Mouse (Mus musculus): ENCODE data around the gene Edrf1. TPM values are rescaled to one million over a fixed set of nuclear protein-coding genes. Genes with fewer than 3 reads are reported as not detected.
"Not testable (repeated sequence)": the region's sequence is repeated elsewhere in the genome, so short reads cannot be mapped to it uniquely, and the experiment has no call there.

Gene Edrf1
- polyA plus RNA-seq, 1 experiment, result 12.0 TPM

- no peaks in the 10 kb centered on the region for H3K36me3 ChIP-seq (ENCODE audit: control insufficient read depth, insufficient read depth, low read length)
- no peak overlapping the region for H3K27ac ChIP-seq (ENCODE audit: control insufficient read depth, insufficient read depth, low read depth, low read length)
- TF ChIP-seq POLR2A (IDR thresholded peaks at IDR 0.05; ENCODE audit: control insufficient read depth, low read depth, low read length) (no peak), CTCF (IDR thresholded peaks at IDR 0.05; ENCODE audit: control insufficient read depth, insufficient read depth, insufficient replicate concordance, low read depth, low read length) (no peak)
- no peaks in the 10 kb centered on the region for H3K27me3 ChIP-seq (ENCODE audit: control insufficient read depth, insufficient read depth, low read length)
- no peaks in the 10 kb centered on the region for H3K4me1 ChIP-seq (ENCODE audit: control insufficient read depth, insufficient read depth, low read length)
- no peak overlapping the region for H3K4me3 ChIP-seq (ENCODE audit: control insufficient read depth, low read depth, low read length)
Observed at GRCm38 (mm10) chr7:133683626-133684025, 46.3 kb downstream of the Edrf1 start.

GRCm38 (mm10) chr7:133684110-133684509 lies 46.8 kb downstream of the Edrf1 start:
- TF ChIP-seq POLR2A (IDR thresholded peaks at IDR 0.05; ENCODE audit: control insufficient read depth, low read depth, low read length), result no peak
- peak; percentile 32; the same call in 1 of the 2 replicates for TF ChIP-seq CTCF (IDR thresholded peaks at IDR 0.05; ENCODE audit: control insufficient read depth, insufficient read depth, insufficient replicate concordance, low read depth, low read length)

GRCm38 (mm10) chr7:133684701-133685100 lies 47.4 kb downstream of the Edrf1 start:
- Histone ChIP-seq H3K27me3 (ENCODE audit: control insufficient read depth, insufficient read depth, low read length) (no peaks in the 10 kb centered on the region), H3K27ac (ENCODE audit: control insufficient read depth, insufficient read depth, low read depth, low read length) (no peak overlapping the region), H3K4me1 (ENCODE audit: control insufficient read depth, insufficient read depth, low read length) (no peaks in the 10 kb centered on the region), H3K36me3 (ENCODE audit: control insufficient read depth, insufficient read depth, low read length) (0 out of 2 replicates have a peak, but pooled peaks cover under 1% of the 10 kb centered on the region), H3K4me3 (ENCODE audit: control insufficient read depth, low read depth, low read length) (no peak overlapping the region)
- TF ChIP-seq CTCF (IDR thresholded peaks at IDR 0.05; ENCODE audit: control insufficient read depth, insufficient read depth, insufficient replicate concordance, low read depth, low read length) (no peak), POLR2A (IDR thresholded peaks at IDR 0.05; ENCODE audit: control insufficient read depth, low read depth, low read length) (no peak)

More at GRCm38 (mm10) chr7:133684110-133684509, 46.8 kb downstream of the Edrf1 start:
- Histone ChIP-seq H3K36me3 (ENCODE audit: control insufficient read depth, insufficient read depth, low read length) (no peaks in the 10 kb centered on the region), H3K4me3 (ENCODE audit: control insufficient read depth, low read depth, low read length) (no peak overlapping the region), H3K4me1 (ENCODE audit: control insufficient read depth, insufficient read depth, low read length) (no peaks in the 10 kb centered on the region), H3K27ac (ENCODE audit: control insufficient read depth, insufficient read depth, low read depth, low read length) (no peak overlapping the region), H3K27me3 (ENCODE audit: control insufficient read depth, insufficient read depth, low read length) (no peaks in the 10 kb centered on the region)

- H3K36me3 ChIP-seq (ENCODE audit: control insufficient read depth, insufficient read depth, low read length), result not testable (repeated sequence)
Observed at GRCm38 (mm10) chr7:133685644-133686043, 48.3 kb downstream of the Edrf1 start.

GRCm38 (mm10) chr7:133698021-133698709 lies 60.8 kb downstream of the Edrf1 start:
- Histone ChIP-seq H3K36me3 (ENCODE audit: control insufficient read depth, insufficient read depth, low read length) (0 out of 2 replicates have a peak, but pooled peaks cover 1% of the 10 kb centered on the region), H3K4me3 (ENCODE audit: control insufficient read depth, low read depth, low read length) (no peak overlapping the region), H3K27me3 (ENCODE audit: control insufficient read depth, insufficient read depth, low read length) (no peaks in the 10 kb centered on the region), H3K4me1 (ENCODE audit: control insufficient read depth, insufficient read depth, low read length) (no peaks in the 10 kb centered on the region), H3K27ac (ENCODE audit: control insufficient read depth, insufficient read depth, low read depth, low read length) (no peak overlapping the region)
- TF ChIP-seq CTCF (IDR thresholded peaks at IDR 0.05; ENCODE audit: control insufficient read depth, insufficient read depth, insufficient replicate concordance, low read depth, low read length), result no peak
- no peak for TF ChIP-seq POLR2A (IDR thresholded peaks at IDR 0.05; ENCODE audit: control insufficient read depth, low read depth, low read length)

More at GRCm38 (mm10) chr7:133685644-133686043, 48.3 kb downstream of the Edrf1 start:
- H3K27me3 ChIP-seq (ENCODE audit: control insufficient read depth, insufficient read depth, low read length); H3K4me1 ChIP-seq (ENCODE audit: control insufficient read depth, insufficient read depth, low read length); H3K27ac ChIP-seq (ENCODE audit: control insufficient read depth, insufficient read depth, low read depth, low read length); H3K4me3 ChIP-seq (ENCODE audit: control insufficient read depth, low read depth, low read length): not testable (repeated sequence)

DNA sequence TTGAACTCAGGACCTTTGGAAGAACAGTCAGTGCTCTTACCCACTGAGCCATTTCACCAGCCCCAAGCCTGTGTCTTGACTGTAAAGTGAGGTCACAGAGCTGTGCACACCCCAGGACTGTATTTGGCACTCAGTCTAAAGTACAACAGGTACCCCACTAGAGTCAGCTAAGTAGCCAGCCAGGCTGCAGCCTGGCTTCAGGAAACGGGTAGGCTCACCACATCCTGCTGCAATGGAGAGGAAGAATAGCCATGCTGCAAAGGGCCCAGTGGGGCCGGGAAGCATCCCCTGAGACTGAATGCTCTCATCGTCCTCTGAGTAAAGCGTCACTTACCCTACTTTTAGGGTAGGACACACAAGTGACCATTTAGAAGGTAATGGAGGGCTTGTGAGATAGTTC lies 62.5 kb downstream of the Edrf1 start:
- Histone ChIP-seq H3K27ac (ENCODE audit: control insufficient read depth, insufficient read depth, low read depth, low read length) (no peak overlapping the region), H3K36me3 (ENCODE audit: control insufficient read depth, insufficient read depth, low read length) (0 out of 2 replicates have a peak, but pooled peaks cover 1% of the 10 kb centered on the region), H3K4me1 (ENCODE audit: control insufficient read depth, insufficient read depth, low read length) (peaks cover 2% of the 10 kb centered on the region; the same call in 1 of the 2 replicates), H3K4me3 (ENCODE audit: control insufficient read depth, low read depth, low read length) (no peak overlapping the region), H3K27me3 (ENCODE audit: control insufficient read depth, insufficient read depth, low read length) (no peaks in the 10 kb centered on the region)
- TF ChIP-seq POLR2A (IDR thresholded peaks at IDR 0.05; ENCODE audit: control insufficient read depth, low read depth, low read length) (no peak), CTCF (IDR thresholded peaks at IDR 0.05; ENCODE audit: control insufficient read depth, insufficient read depth, insufficient replicate concordance, low read depth, low read length) (no peak)

GRCm38 (mm10) chr7:133701366-133701765 lies 64.0 kb downstream of the Edrf1 start:
- Histone ChIP-seq H3K4me1 (ENCODE audit: control insufficient read depth, insufficient read depth, low read length) (peaks cover 2% of the 10 kb centered on the region; the same call in 1 of the 2 replicates), H3K27ac (ENCODE audit: control insufficient read depth, insufficient read depth, low read depth, low read length) (no peak overlapping the region), H3K36me3 (ENCODE audit: control insufficient read depth, insufficient read depth, low read length) (0 out of 2 replicates have a peak, but pooled peaks cover 1% of the 10 kb centered on the region), H3K27me3 (ENCODE audit: control insufficient read depth, insufficient read depth, low read length) (no peaks in the 10 kb centered on the region), H3K4me3 (ENCODE audit: control insufficient read depth, low read depth, low read length) (no peak overlapping the region)
- TF ChIP-seq CTCF (IDR thresholded peaks at IDR 0.05; ENCODE audit: control insufficient read depth, insufficient read depth, insufficient replicate concordance, low read depth, low read length) (no peak), POLR2A (IDR thresholded peaks at IDR 0.05; ENCODE audit: control insufficient read depth, low read depth, low read length) (no peak)
